Mouse (Mus musculus): Measurements from ENCODE around the gene Capsl.

Gene Capsl

DNA sequence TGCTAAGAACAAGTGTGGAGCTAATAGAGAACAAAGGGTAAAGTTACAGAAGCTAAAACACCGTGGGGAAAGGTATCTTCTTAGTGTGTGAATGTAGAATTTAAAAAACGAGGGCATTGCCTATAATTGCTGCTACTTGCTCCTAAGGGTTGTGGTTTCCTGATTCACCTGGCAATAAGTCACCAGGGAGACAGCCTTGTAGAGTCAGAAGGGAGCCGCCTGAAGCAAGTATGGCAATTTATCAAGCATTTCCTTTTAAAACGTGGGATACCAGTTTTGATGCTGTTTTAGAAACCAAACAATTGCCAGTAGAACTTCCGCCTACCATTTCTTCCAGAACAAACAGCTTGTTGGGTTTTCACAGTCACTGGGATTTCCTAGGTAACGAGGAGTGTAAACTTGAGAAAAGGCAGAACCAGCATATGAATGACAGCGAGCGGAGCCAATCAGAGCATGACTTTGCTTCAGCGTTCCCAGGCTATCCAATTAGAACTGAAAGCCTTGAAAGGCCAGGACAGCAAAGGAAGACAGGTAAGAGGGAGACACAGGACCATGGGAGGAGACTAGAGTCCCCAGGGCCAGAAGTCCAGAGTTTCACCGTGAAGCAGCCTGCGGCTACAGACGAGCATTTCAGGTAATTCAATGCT is at the start of gene Capsl:
TSS of gene Capsl (plus strand) at position 495 of the 647 bp plus-strand sequence.
- in situ Hi-C loops (cut with MboI, MseI), result loop anchor here in 1 of 2 experiments (10.0 kb wide), 1 partner anchor 371 kb away; no protein-coding TSS in a partner anchor

- in situ Hi-C loops (cut with MboI, MseI), result no loop called here
Observed at GRCm38 (mm10) chr15:9409475-9409874, 26.4 kb upstream of the Capsl start.

DNA sequence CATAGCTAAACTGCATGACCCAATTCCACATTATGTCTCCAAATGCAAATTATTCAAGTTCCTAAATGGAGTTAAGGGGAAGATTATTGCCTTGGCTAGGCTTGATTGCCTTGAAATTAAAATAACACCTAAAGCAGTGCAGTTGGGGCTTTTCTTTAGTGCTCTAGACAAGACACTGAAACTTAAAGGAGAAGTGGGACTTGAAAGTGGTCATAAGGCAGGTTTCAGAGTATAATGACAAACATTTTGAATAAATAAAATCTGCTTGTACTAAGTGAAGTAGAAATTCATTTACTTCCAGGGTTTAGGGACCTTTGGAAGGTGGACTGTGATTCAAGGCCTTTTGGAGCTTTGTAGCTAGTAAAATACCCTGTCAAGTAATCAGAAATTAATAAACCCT is 14.7 kb upstream of the Capsl start:
- in situ Hi-C loops (cut with MboI, MseI), result loop anchor here in 1 of 2 experiments (10.0 kb wide), 1 partner anchor 1686 kb away; no protein-coding TSS in a partner anchor

- in situ Hi-C loops (cut with MboI, MseI), result loop anchor here in 1 of 2 experiments (10.0 kb wide), 1 partner anchor 1693 kb away; no protein-coding TSS in a partner anchor
Observed at GRCm38 (mm10) chr15:9427849-9428248, 8.0 kb upstream of the Capsl start.

- in situ Hi-C loops (cut with MboI, MseI), result loop anchor here (10.0 kb wide), 2 partner anchors 365 to 1695 kb away; no protein-coding TSS in a partner anchor
Observed at GRCm38 (mm10) chr15:9429843-9430242, 6.0 kb upstream of the Capsl start.

GRCm38 (mm10) chr15:9451999-9452398 is 16.2 kb downstream of the Capsl start:
- in situ Hi-C loops (cut with MboI, MseI), result loop anchor here (5.0 to 10.0 kb wide), 4 partner anchors 413 to 863 kb away; no protein-coding TSS in a partner anchor

DNA sequence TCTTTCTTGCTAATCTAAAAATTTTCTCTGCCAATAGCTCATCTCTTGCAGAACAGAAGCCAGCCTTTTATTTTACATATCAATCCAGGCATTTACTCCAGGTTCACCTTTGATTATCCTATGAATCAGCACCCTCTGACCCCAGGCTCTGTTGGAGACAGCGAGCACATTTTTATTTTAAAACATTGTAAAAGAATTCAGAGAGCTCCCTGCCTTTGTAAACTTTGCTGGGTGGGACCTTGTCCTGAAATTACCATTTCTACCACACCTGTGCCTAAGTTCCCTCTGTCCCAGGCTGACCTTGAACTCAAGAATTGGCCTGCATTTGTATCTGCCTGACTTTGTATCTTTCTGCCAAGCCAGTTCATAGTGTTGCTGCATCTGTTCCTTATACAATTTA is 17.0 kb downstream of the Capsl start:
- in situ Hi-C loops (cut with MboI, MseI), result loop anchor here (5.0 to 10.0 kb wide), 4 partner anchors 412 to 862 kb away; no protein-coding TSS in a partner anchor

DNA sequence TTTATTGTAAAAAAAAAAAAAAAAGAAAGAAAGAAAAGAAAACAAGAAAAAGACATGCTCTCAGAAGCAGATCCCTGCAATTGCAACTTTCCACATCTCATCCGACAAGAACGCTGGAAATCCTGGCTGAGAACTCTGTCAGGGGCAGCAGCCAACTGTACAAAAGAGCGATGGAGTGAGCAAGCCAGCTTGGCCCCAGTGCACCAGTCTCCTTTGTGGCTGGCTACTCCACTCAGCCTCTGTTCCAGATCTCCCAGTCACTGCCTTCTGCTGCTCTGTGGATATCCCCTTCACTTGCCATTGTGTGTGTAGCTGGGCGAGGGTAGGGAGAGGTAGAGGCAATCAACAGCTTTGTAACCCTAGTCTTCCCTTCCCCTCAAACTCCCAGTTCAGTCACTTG is 18.4 kb downstream of the Capsl start:
- in situ Hi-C loops (cut with MboI, MseI), result loop anchor here (5.0 to 10.0 kb wide), 4 partner anchors 411 to 861 kb away; no protein-coding TSS in a partner anchor

DNA sequence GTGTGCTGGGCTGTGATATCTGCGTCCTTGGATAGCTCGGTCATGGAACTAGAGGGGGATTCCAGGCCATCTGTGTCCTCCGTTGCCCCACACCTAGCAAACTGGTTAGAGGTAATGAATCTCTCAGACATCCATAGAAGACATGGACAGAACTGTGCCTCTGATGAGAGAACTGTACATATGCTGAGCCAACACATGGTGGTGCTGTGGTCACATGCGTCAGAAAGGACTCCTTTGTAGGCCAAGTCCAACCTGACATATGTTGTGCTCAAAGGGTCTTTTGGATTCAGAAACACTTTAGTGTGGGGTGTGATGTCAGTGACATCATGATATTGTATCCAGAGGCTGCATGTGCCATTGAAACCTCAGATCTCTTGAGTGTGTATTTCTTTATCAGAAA is 19.4 kb downstream of the Capsl start:
- in situ Hi-C loops (cut with MboI, MseI), result loop anchor here (5.0 to 10.0 kb wide), 5 partner anchors 207 to 860 kb away; no protein-coding TSS in a partner anchor

DNA sequence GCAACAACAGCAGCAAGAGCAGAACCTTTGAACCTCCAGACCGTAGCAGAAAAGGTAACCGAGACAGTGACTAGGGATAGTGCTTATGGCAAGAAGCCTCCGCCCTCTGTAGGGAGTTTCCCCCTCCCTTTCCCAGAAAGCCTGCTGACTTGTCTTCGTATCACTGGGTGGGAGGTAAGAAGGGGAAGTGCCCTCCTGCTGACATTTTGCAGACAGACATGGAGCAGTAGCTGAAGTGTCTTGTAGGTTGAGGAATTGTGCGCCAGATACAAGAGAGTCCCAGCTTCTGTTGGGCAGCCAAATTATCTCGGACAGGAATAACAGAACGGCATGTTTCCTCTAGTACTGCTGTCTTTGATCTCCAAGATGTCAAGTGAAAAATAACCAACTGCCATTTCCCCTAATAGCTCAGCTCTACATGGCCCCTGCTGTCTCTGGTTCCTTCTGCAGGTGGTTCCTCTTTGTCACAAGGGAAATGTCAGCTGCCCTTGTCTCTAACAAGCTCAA is 27.7 kb downstream of the Capsl start:
- in situ Hi-C loops (cut with MboI, MseI), result loop anchor here (5.0 kb wide), 3 partner anchors 59 to 109 kb away; no protein-coding TSS in a partner anchor

GRCm38 (mm10) chr15:9464039-9464438 is 28.2 kb downstream of the Capsl start:
- in situ Hi-C loops (cut with MboI, MseI), result loop anchor here (5.0 kb wide), 3 partner anchors 58 to 108 kb away; no protein-coding TSS in a partner anchor

- in situ Hi-C loops (cut with MboI, MseI), result no loop called here
Observed at GRCm38 (mm10) chr15:9471053-9471685, 35.3 kb downstream of the Capsl start.

DNA sequence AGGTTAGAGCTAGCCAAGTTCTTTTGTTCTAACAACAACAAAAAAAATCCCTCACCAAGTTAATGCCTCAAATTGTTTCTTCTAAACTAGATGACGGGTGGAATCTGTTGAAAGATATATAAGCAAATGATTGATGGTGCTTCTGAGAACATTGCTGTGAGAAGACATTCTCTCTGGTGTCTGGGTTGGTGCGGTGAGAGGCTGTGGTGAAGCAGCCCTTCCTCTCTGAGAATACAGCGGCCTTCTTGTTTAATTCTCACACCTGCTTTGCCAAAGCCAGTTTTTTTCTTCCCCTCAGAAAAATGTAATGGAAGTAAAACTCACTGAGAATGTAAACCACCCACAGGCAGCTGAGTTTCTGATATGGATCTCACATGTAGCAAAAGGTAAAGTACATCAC is 36.3 kb downstream of the Capsl start:
- in situ Hi-C loops (cut with MboI, MseI), result no loop called here

DNA sequence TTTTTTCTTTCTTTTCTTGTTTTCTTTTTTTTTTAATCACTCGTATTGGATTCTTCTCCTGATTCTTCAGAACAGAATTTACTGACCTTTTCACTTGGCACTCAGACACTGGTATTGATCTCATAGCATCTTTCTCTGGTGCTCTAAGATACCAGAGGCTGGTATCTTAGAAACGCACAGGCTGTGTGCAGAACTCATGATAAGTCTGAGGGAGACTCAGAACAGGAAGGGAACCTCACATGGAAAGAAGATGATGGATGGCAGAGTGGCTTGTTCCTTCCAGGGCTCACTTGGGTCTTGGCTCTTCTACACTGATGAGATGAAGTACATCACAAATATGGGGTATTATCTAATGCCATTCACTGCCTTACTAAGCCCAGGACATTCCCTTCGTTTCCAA is 36.8 kb downstream of the Capsl start:
- in situ Hi-C loops (cut with MboI, MseI), result no loop called here

DNA sequence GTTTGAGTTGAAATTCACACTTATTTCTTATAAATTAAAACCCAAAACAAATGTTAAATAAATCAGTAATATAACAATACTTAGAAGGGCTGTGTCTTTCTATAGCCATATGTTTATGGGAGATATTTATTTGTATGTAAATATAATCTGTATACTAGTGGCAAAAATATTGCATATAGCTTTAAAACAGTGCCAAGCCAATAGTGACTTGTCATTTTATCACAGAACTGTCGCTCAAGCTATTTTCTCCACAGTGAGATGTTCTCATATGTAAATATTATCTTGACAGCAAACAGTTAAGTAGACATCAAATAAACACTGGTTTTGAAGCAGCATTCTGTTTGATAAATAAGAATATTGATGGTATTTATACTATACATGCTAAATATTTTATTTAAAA is 37.4 kb downstream of the Capsl start:
- in situ Hi-C loops (cut with MboI, MseI), result no loop called here

- in situ Hi-C loops (cut with MboI, MseI), result no loop called here
Observed at GRCm38 (mm10) chr15:9489417-9490118, 53.7 kb downstream of the Capsl start.

GRCm38 (mm10) chr15:9492077-9492476 is 56.2 kb downstream of the Capsl start:
- in situ Hi-C loops (cut with MboI, MseI), result no loop called here
